Mouse (Mus musculus): Measurements from ENCODE around the gene Btn2a2. TPM values are rescaled to one million over a fixed set of nuclear protein-coding genes. Genes with fewer than 3 reads are reported as not detected.

Gene Btn2a2
- polyA plus RNA-seq, 1 experiment from 2014 or later: 0.50 TPM

- Histone ChIP-seq H3K9ac (replicated peaks; ENCODE audit: low read length) (no peak overlapping the region), H3K27me3 (ENCODE audit: insufficient read depth, low read length) (no peaks in the 10 kb centered on the region), H3K4me3 (ENCODE audit: low read length) (no peak overlapping the region), H3K36me3 (ENCODE audit: insufficient read depth, low read length) (no peaks in the 10 kb centered on the region), H3K27ac (ENCODE audit: low read length) (no peak overlapping the region), H3K4me2 (replicated peaks; ENCODE audit: low read depth, low read length) (peak overlapping the region; percentile 23; the same call in 1 of the 2 replicates), H3K9me3 (ENCODE audit: low read length) (no peaks in the 10 kb centered on the region), H3K4me1 (ENCODE audit: insufficient read depth, low read length) (peaks cover 28% of the 10 kb centered on the region)
- ATAC-seq (ENCODE audit: low FRiP score, low TSS enrichment): no peak
- 62% methylated on average over 5 of the region's 5 CpGs for WGBS
Observed at GRCm38 (mm10) chr13:23433801-23434200, 54.9 kb downstream of the Btn2a2 start.

GRCm38 (mm10) chr13:23433206-23433605 is 55.5 kb downstream of the Btn2a2 start:
- ATAC-seq (ENCODE audit: low FRiP score, low TSS enrichment): no peak
- peaks cover 28% of the 10 kb centered on the region for H3K4me1 ChIP-seq (ENCODE audit: insufficient read depth, low read length)
- H3K4me3 ChIP-seq (ENCODE audit: low read length): peak overlapping the region; percentile 64
- peak overlapping the region; percentile 62 for H3K4me2 ChIP-seq (replicated peaks; ENCODE audit: low read depth, low read length)
- H3K9me3 ChIP-seq (ENCODE audit: low read length): no peaks in the 10 kb centered on the region
- H3K27ac ChIP-seq (ENCODE audit: low read length): peak overlapping the region; percentile 76
- WGBS: 8% methylated on average over 5 of the region's 5 CpGs
- no peaks in the 10 kb centered on the region for H3K27me3 ChIP-seq (ENCODE audit: insufficient read depth, low read length)
- H3K36me3 ChIP-seq (ENCODE audit: insufficient read depth, low read length): no peaks in the 10 kb centered on the region
- peak overlapping the region; percentile 51; the same call in 1 of the 2 replicates for H3K9ac ChIP-seq (replicated peaks; ENCODE audit: low read length)

GRCm38 (mm10) chr13:23432562-23433201 is 56.0 kb downstream of the Btn2a2 start:
- under 1% methylated on average over 28 of the region's 28 CpGs for WGBS
- ATAC-seq (ENCODE audit: low FRiP score, low TSS enrichment): peak; percentile 94
- Histone ChIP-seq H3K4me3 (ENCODE audit: low read length) (peak overlapping the region; percentile 64), H3K4me2 (replicated peaks; ENCODE audit: low read depth, low read length) (peak overlapping the region; percentile 62), H3K9ac (replicated peaks; ENCODE audit: low read length) (peak overlapping the region; percentile 65), H3K27ac (ENCODE audit: low read length) (peak overlapping the region; percentile 78), H3K4me1 (ENCODE audit: insufficient read depth, low read length) (peaks cover 28% of the 10 kb centered on the region), H3K9me3 (ENCODE audit: low read length) (no peaks in the 10 kb centered on the region), H3K27me3 (ENCODE audit: insufficient read depth, low read length) (no peaks in the 10 kb centered on the region), H3K36me3 (ENCODE audit: insufficient read depth, low read length) (no peaks in the 10 kb centered on the region)

- H3K9ac ChIP-seq (replicated peaks; ENCODE audit: low read length): peak overlapping the region; percentile 65
- WGBS: 0% methylated on average over 15 of the region's 15 CpGs
- peak overlapping the region; percentile 64 for H3K4me3 ChIP-seq (ENCODE audit: low read length)
- no peaks in the 10 kb centered on the region for H3K27me3 ChIP-seq (ENCODE audit: insufficient read depth, low read length)
- peak overlapping the region; percentile 62 for H3K4me2 ChIP-seq (replicated peaks; ENCODE audit: low read depth, low read length)
- H3K9me3 ChIP-seq (ENCODE audit: low read length): no peaks in the 10 kb centered on the region
- ATAC-seq (ENCODE audit: low FRiP score, low TSS enrichment): peak; percentile 83
- H3K4me1 ChIP-seq (ENCODE audit: insufficient read depth, low read length): peaks cover 28% of the 10 kb centered on the region
- H3K27ac ChIP-seq (ENCODE audit: low read length): peak overlapping the region; percentile 96
- no peaks in the 10 kb centered on the region for H3K36me3 ChIP-seq (ENCODE audit: insufficient read depth, low read length)
Observed at GRCm38 (mm10) chr13:23431351-23431771, 57.3 kb downstream of the Btn2a2 start.

- peak overlapping the region; percentile 73 for H3K9ac ChIP-seq (replicated peaks; ENCODE audit: low read length)
- peak overlapping the region; percentile 64 for H3K4me3 ChIP-seq (ENCODE audit: low read length)
- H3K9me3 ChIP-seq (ENCODE audit: low read length): no peaks in the 10 kb centered on the region
- peaks cover 28% of the 10 kb centered on the region for H3K4me1 ChIP-seq (ENCODE audit: insufficient read depth, low read length)
- H3K4me2 ChIP-seq (replicated peaks; ENCODE audit: low read depth, low read length): peak overlapping the region; percentile 62
- H3K36me3 ChIP-seq (ENCODE audit: insufficient read depth, low read length): no peaks in the 10 kb centered on the region
- ATAC-seq (ENCODE audit: low FRiP score, low TSS enrichment): peak; percentile 60
- WGBS: 0% methylated on average over 17 of the region's 17 CpGs
- peak overlapping the region; percentile 96 for H3K27ac ChIP-seq (ENCODE audit: low read length)
- H3K27me3 ChIP-seq (ENCODE audit: insufficient read depth, low read length): no peaks in the 10 kb centered on the region
Observed at GRCm38 (mm10) chr13:23430734-23431133, 57.9 kb downstream of the Btn2a2 start.

- no peaks in the 10 kb centered on the region for H3K9me3 ChIP-seq (ENCODE audit: low read length)
- peak overlapping the region; percentile 64 for H3K4me3 ChIP-seq (ENCODE audit: low read length)
- H3K27ac ChIP-seq (ENCODE audit: low read length): peak overlapping the region; percentile 96
- no peaks in the 10 kb centered on the region for H3K27me3 ChIP-seq (ENCODE audit: insufficient read depth, low read length)
- H3K4me2 ChIP-seq (replicated peaks; ENCODE audit: low read depth, low read length): peak overlapping the region; percentile 62
- peak overlapping the region; percentile 73 for H3K9ac ChIP-seq (replicated peaks; ENCODE audit: low read length)
- WGBS: 33% methylated on average over 10 of the region's 10 CpGs
- no peaks in the 10 kb centered on the region for H3K36me3 ChIP-seq (ENCODE audit: insufficient read depth, low read length)
- peaks cover 20% of the 10 kb centered on the region for H3K4me1 ChIP-seq (ENCODE audit: insufficient read depth, low read length)
- no peak for ATAC-seq (ENCODE audit: low FRiP score, low TSS enrichment)
Observed at GRCm38 (mm10) chr13:23429771-23430380, 58.8 kb downstream of the Btn2a2 start.

- Histone ChIP-seq H3K4me1 (ENCODE audit: insufficient read depth, low read length) (peaks cover 13% of the 10 kb centered on the region), H3K27me3 (ENCODE audit: insufficient read depth, low read length) (no peaks in the 10 kb centered on the region), H3K9me3 (ENCODE audit: low read length) (no peaks in the 10 kb centered on the region), H3K27ac (ENCODE audit: low read length) (no peak overlapping the region), H3K4me2 (replicated peaks; ENCODE audit: low read depth, low read length) (no peak overlapping the region), H3K9ac (replicated peaks; ENCODE audit: low read length) (no peak overlapping the region), H3K4me3 (ENCODE audit: low read length) (no peak overlapping the region), H3K36me3 (ENCODE audit: insufficient read depth, low read length) (no peaks in the 10 kb centered on the region)
- 65% methylated on average over 16 of the region's 16 CpGs for WGBS
- no peak for ATAC-seq (ENCODE audit: low FRiP score, low TSS enrichment)
Observed at GRCm38 (mm10) chr13:23428166-23428993, 60.3 kb downstream of the Btn2a2 start.

Small RNA genes within 50 kb of the gene (microRNA-seq; reads per million reads assigned to microRNA genes)
- not detected for gene Gm44297
- gene n-TStga1: 1.4 reads per million

Other genes starting within 250 kb of the Btn2a2 start
- gene Vmn1r223, start 241.7 kb downstream of the Btn2a2 start, polyA plus RNA-seq (2015; fragmentation: Nextera tagmentation; extraction: Ambion mirVana): not detected in 2 replicates
- gene Zfp322a, start 119.6 kb downstream of the Btn2a2 start, polyA plus RNA-seq (2015; fragmentation: Nextera tagmentation; extraction: Ambion mirVana): 49.9 and 54.0 TPM in 2 replicates
- 13.7 and 14.6 TPM in 2 replicates for gene Abt1, start 65.0 kb downstream of the Btn2a2 start, polyA plus RNA-seq (2015; fragmentation: Nextera tagmentation; extraction: Ambion mirVana)
- gene Btn1a1, start 23.0 kb downstream of the Btn2a2 start, polyA plus RNA-seq (2015; fragmentation: Nextera tagmentation; extraction: Ambion mirVana): 0.08 and 0.11 TPM in 2 replicates
- 4.5 and 5.6 TPM in 2 replicates for gene Hist1h4h, start 42.2 kb upstream of the Btn2a2 start, polyA plus RNA-seq (2015; fragmentation: Nextera tagmentation; extraction: Ambion mirVana)
- gene Hist1h2af, start 45.0 kb upstream of the Btn2a2 start, polyA plus RNA-seq (2015; fragmentation: Nextera tagmentation; extraction: Ambion mirVana): 4.3 TPM in 2 replicates
- 4.6 and 6.0 TPM in 2 replicates for gene Hist1h3g, start 46.6 kb upstream of the Btn2a2 start, polyA plus RNA-seq (2015; fragmentation: Nextera tagmentation; extraction: Ambion mirVana)
- 0.64 and 0.92 TPM in 2 replicates for gene Hist1h2bh, start 54.5 kb upstream of the Btn2a2 start, polyA plus RNA-seq (2015; fragmentation: Nextera tagmentation; extraction: Ambion mirVana)
- 0.54 and 0.82 TPM in 2 replicates for gene Hist1h3f, start 55.2 kb upstream of the Btn2a2 start, polyA plus RNA-seq (2015; fragmentation: Nextera tagmentation; extraction: Ambion mirVana)
- 1.5 and 2.0 TPM in 2 replicates for gene Hist1h4f, start 62.8 kb upstream of the Btn2a2 start, polyA plus RNA-seq (2015; fragmentation: Nextera tagmentation; extraction: Ambion mirVana)
- gene Hist1h1d, start 64.4 kb upstream of the Btn2a2 start, polyA plus RNA-seq (2015; fragmentation: Nextera tagmentation; extraction: Ambion mirVana): 0.37 and 0.55 TPM in 2 replicates
- 4.7 TPM in 2 replicates for gene Hist1h3e, start 73.5 kb upstream of the Btn2a2 start, polyA plus RNA-seq (2015; fragmentation: Nextera tagmentation; extraction: Ambion mirVana)
- 57.3 and 57.7 TPM in 2 replicates for gene Hist1h2ae, start 82.4 kb upstream of the Btn2a2 start, polyA plus RNA-seq (2015; fragmentation: Nextera tagmentation; extraction: Ambion mirVana)
- gene Hist1h2bg, start 82.5 kb upstream of the Btn2a2 start, polyA plus RNA-seq (2015; fragmentation: Nextera tagmentation; extraction: Ambion mirVana): 8.5 and 9.1 TPM in 2 replicates
- 4.3 and 4.4 TPM in 2 replicates for gene Hist1h2bf, start 85.3 kb upstream of the Btn2a2 start, polyA plus RNA-seq (2015; fragmentation: Nextera tagmentation; extraction: Ambion mirVana)
- gene Hist1h2ad, start 85.5 kb upstream of the Btn2a2 start, polyA plus RNA-seq (2015; fragmentation: Nextera tagmentation; extraction: Ambion mirVana): 2.5 and 3.0 TPM in 2 replicates
- gene Hist1h3d, start 86.9 kb upstream of the Btn2a2 start, polyA plus RNA-seq (2015; fragmentation: Nextera tagmentation; extraction: Ambion mirVana): 6.1 and 6.6 TPM in 2 replicates
- 102 TPM in 2 replicates for gene Hist1h4d, start 92.7 kb upstream of the Btn2a2 start, polyA plus RNA-seq (2015; fragmentation: Nextera tagmentation; extraction: Ambion mirVana)
- 3.2 and 3.3 TPM in 2 replicates for gene Hist1h2be, start 132.3 kb upstream of the Btn2a2 start, polyA plus RNA-seq (2015; fragmentation: Nextera tagmentation; extraction: Ambion mirVana)
- gene Hist1h1e, start 133.7 kb upstream of the Btn2a2 start, polyA plus RNA-seq (2015; fragmentation: Nextera tagmentation; extraction: Ambion mirVana): 14.7 and 15.9 TPM in 2 replicates
- gene Hist1h2ac, start 195.1 kb upstream of the Btn2a2 start, polyA plus RNA-seq (2015; fragmentation: Nextera tagmentation; extraction: Ambion mirVana): 1.3 and 1.6 TPM in 2 replicates
- 72.4 and 78.3 TPM in 2 replicates for gene Hist1h2bc, start 195.3 kb upstream of the Btn2a2 start, polyA plus RNA-seq (2015; fragmentation: Nextera tagmentation; extraction: Ambion mirVana)
- 0.26 TPM in 1 of 2 replicates, not detected in the other for gene Hist1h1t, start 207.0 kb upstream of the Btn2a2 start, polyA plus RNA-seq (2015; fragmentation: Nextera tagmentation; extraction: Ambion mirVana)
- 4.5 and 5.9 TPM in 2 replicates for gene Hist1h4c, start 209.6 kb upstream of the Btn2a2 start, polyA plus RNA-seq (2015; fragmentation: Nextera tagmentation; extraction: Ambion mirVana)
- 9.3 and 9.4 TPM in 2 replicates for gene Hfe, start 222.0 kb upstream of the Btn2a2 start, polyA plus RNA-seq (2015; fragmentation: Nextera tagmentation; extraction: Ambion mirVana)
- 25.6 and 28.3 TPM in 2 replicates for gene Hist1h1c, start 250.0 kb upstream of the Btn2a2 start, polyA plus RNA-seq (2015; fragmentation: Nextera tagmentation; extraction: Ambion mirVana)